ENCODE assay signal across 17 mouse cellular contexts in genomic region chr3:61340321-61340720, GRCm38 (mm10). TPM values are rescaled to one million over a fixed set of nuclear protein-coding genes. Genes with fewer than 3 reads are reported as not detected.
DNase-seq lines count a peak whose midpoint lies in the region; ATAC-seq and TF ChIP-seq lines count a peak whose summit lies in the region.
"Had no signal": no experiment of that assay in that cellular context is flagged by ENCODE, and none has a peak within 500 bp of the region (broad histone marks: within the 10 kb centered on the region; RNA-seq: fewer than 3 reads in every experiment).

No protein-coding gene starts in this region.

- 54% methylated on average over 5 of the region's 5 CpGs for WGBS in kidney, adult 2 months
- WGBS in kidney, embryonic 16.5 days: 82% methylated on average over 5 of the region's 5 CpGs

- TF ChIP-seq CTCF in kidney, adult 2 months (conservative IDR thresholded peaks at IDR 0.05; ENCODE audit: insufficient read depth, insufficient read length, low read depth, low read length): no peak

- no peaks in the 10 kb centered on the region for H3K9me3 ChIP-seq in kidney, embryonic 16.5 days (ENCODE audit: low read length)
- H3K9me3 ChIP-seq: midbrain, embryonic 13.5 days had no signal

- H3K27ac ChIP-seq in kidney, adult 2 months (ENCODE audit: insufficient read depth, low read depth, low read length): no peak overlapping the region
- H3K27ac ChIP-seq in kidney, embryonic 16.5 days (ENCODE audit: low read length): no peak overlapping the region
- H3K27ac ChIP-seq: midbrain, embryonic 13.5 days had no signal

- no peak overlapping the region for H3K4me3 ChIP-seq in kidney, adult 2 months (ENCODE audit: insufficient read depth, low read depth, low read length)
- no peak overlapping the region for H3K4me3 ChIP-seq in kidney, embryonic 16.5 days (ENCODE audit: low read length)
- H3K4me3 ChIP-seq: midbrain, embryonic 13.5 days had no signal

- peak; percentile 79 for DNase-seq in kidney, adult 2 months
- DNase-seq in 3134 (ENCODE audit: extremely low read depth, insufficient read length, low spot score): peak; percentile 52
- peak; percentile 93 for DNase-seq in Muller cell, postnatal 12 days (ENCODE audit: inconsistent ontology term)
- peak; percentile 74 to 80 for DNase-seq in kidney, postnatal 25 days
- DNase-seq in right cerebral cortex, postnatal 4 days: no peak
- no peak for DNase-seq in gastrocnemius, postnatal 10 days
- DNase-seq: adrenal gland, adult 2 months; cerebellum, adult 9-10 months; liver; lung, postnatal 14 days; right cerebral cortex, adult 18-20 months; thymus, adult 18-20 months had no signal

- H3K4me2 ChIP-seq in kidney, embryonic 16.5 days (replicated peaks; ENCODE audit: low read depth, low read length): no peak overlapping the region
- H3K4me2 ChIP-seq: midbrain, embryonic 13.5 days had no signal

- H3K36me3 ChIP-seq in kidney, adult 2 months (ENCODE audit: control insufficient read depth, insufficient read depth, low read length): no peaks in the 10 kb centered on the region
- no peaks in the 10 kb centered on the region for H3K36me3 ChIP-seq in kidney, embryonic 16.5 days (ENCODE audit: insufficient read depth, low read length)
- H3K36me3 ChIP-seq: midbrain, embryonic 13.5 days had no signal

- H3K4me1 ChIP-seq in kidney, adult 2 months (ENCODE audit: control insufficient read depth, insufficient read depth, low read length): no peaks in the 10 kb centered on the region
- no peaks in the 10 kb centered on the region for H3K4me1 ChIP-seq in kidney, embryonic 16.5 days (ENCODE audit: insufficient read depth, low read length)
- H3K4me1 ChIP-seq: midbrain, embryonic 13.5 days had no signal

- no peak for ATAC-seq in kidney, embryonic 16.5 days (ENCODE audit: low FRiP score, low TSS enrichment)
- ATAC-seq: midbrain, embryonic 13.5 days had no signal

- no peak overlapping the region for H3K9ac ChIP-seq in kidney, embryonic 16.5 days (replicated peaks; ENCODE audit: low read length)
- H3K9ac ChIP-seq: midbrain, embryonic 13.5 days had no signal

- no peaks in the 10 kb centered on the region for H3K27me3 ChIP-seq in kidney, adult 2 months (replicated peaks; ENCODE audit: control insufficient read depth, insufficient read depth, low read length)
- H3K27me3 ChIP-seq in kidney, embryonic 16.5 days (ENCODE audit: insufficient read depth, low read length): no peaks in the 10 kb centered on the region
- H3K27me3 ChIP-seq: CH12.LX; midbrain, embryonic 13.5 days had no signal

- TF ChIP-seq POLR2A in kidney, adult 2 months (IDR thresholded peaks at IDR 0.05; ENCODE audit: low read depth, low read length): no peak

RNA-seq across cellular contexts. Expression of gene Rap2b, which starts 21.1 kb away (rescaled TPM):
- 1.5 and 1.7 TPM in 2 replicates for polyA plus RNA-seq in kidney, adult 2 months (2012; rRNA removed)
- 5.8 and 5.9 TPM in 2 replicates for polyA plus RNA-seq in kidney, embryonic 16.5 days (2015; fragmentation: Nextera tagmentation; extraction: Ambion mirVana)
- total RNA-seq in gastrocnemius, postnatal 10 days (2021): 1 to 10 TPM; 4.6 to 6.5 TPM
- total RNA-seq: CH12.LX had no signal

RNA-seq across cellular contexts. Expression of gene B430305J03Rik, which starts 25.4 kb away (rescaled TPM):
- polyA plus RNA-seq in kidney, adult 2 months (2012; rRNA removed): 0.05 and 0.09 TPM in 2 replicates
- not detected in 2 replicates for polyA plus RNA-seq in kidney, embryonic 16.5 days (2015; fragmentation: Nextera tagmentation; extraction: Ambion mirVana)
- under 1 TPM; 0.21 to 0.27 TPM for total RNA-seq in gastrocnemius, postnatal 10 days (2021)
- total RNA-seq: CH12.LX had no signal
- polyA plus RNA-seq: heart, embryonic 14.5 days; midbrain, embryonic 13.5 days; neural tube, embryonic 11.5 days had no signal

Comparison
In these comparisons a context has a peak if more than half of its experiments do, and no peak if none do; other contexts are left out.
1. DNase-seq: peak in kidney, adult 2 months (single experiment), 3134 (single experiment), Muller cell, postnatal 12 days (single experiment) and kidney, postnatal 25 days (2 of 2); none in right cerebral cortex, postnatal 4 days (single experiment) and gastrocnemius, postnatal 10 days (single experiment).